Mouse (Mus musculus): Measurements from ENCODE around the gene Hnrnpul1.

DNA sequence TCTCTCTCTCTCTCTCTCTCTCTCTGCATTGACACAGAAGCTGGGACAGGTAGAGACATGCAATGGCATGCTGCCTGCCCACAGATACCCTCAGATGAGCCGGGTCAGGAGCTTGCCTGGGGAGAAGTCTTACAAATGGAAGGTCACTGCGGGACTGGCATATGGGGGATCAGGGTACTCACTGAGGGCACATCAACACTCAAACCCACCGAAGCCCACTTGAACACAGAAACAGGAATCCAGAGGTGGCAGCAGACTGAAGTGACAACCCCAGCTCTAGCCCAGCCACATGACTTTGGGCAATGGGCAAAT, 34.5 kb upstream of the Hnrnpul1 start:
- no peak for TF ChIP-seq POLR2A (IDR thresholded peaks at IDR 0.05; ENCODE audit: borderline replicate concordance, extremely low read depth, insufficient read depth, insufficient read length, poor library complexity, severe bottlenecking)
- TF ChIP-seq CTCF (IDR thresholded peaks at IDR 0.05; ENCODE audit: borderline replicate concordance, extremely low read depth, insufficient read depth, insufficient read length): no peak

Data from brain, embryonic 14.5 days (tissue).